Mouse (Mus musculus) right cerebral cortex, adult 18-20 months (tissue): Measurements from ENCODE around the gene Ccdc24.

Experiments used
- DNase-seq: peaks from one replicate; pipeline ENCODE4 v3.0.0; 2022; ENCODE audit warnings: mixed read lengths

The Ccdc24 gene

GRCm38 (mm10) chr4:117850176-117850575 is 22.2 kb downstream of the Ccdc24 start:
- DNase-seq: no peak

- DNase-seq: no peak
Observed at GRCm38 (mm10) chr4:117849506-117849905, 22.9 kb downstream of the Ccdc24 start.

- DNase-seq: no peak
Observed at GRCm38 (mm10) chr4:117849063-117849462, 23.3 kb downstream of the Ccdc24 start.

- DNase-seq: peak; percentile 43
Observed at GRCm38 (mm10) chr4:117847011-117847410, 25.3 kb downstream of the Ccdc24 start.

GRCm38 (mm10) chr4:117846261-117846660 is 26.1 kb downstream of the Ccdc24 start:
- DNase-seq: no peak

- DNase-seq: no peak
Observed at GRCm38 (mm10) chr4:117845316-117845715, 27.0 kb downstream of the Ccdc24 start.

- no peak for DNase-seq
Observed at GRCm38 (mm10) chr4:117844467-117844866, 27.9 kb downstream of the Ccdc24 start.

- DNase-seq: no peak
Observed at GRCm38 (mm10) chr4:117843101-117843500, 29.3 kb downstream of the Ccdc24 start.

- DNase-seq: no peak
Observed at GRCm38 (mm10) chr4:117841566-117841965, 30.8 kb downstream of the Ccdc24 start.

- no peak for DNase-seq
Observed at GRCm38 (mm10) chr4:117840821-117841220, 31.5 kb downstream of the Ccdc24 start.

- DNase-seq: no peak
Observed at GRCm38 (mm10) chr4:117839366-117839765, 33.0 kb downstream of the Ccdc24 start.

- no peak for DNase-seq
Observed at GRCm38 (mm10) chr4:117837271-117837670, 35.1 kb downstream of the Ccdc24 start.

- DNase-seq: peak; percentile 87
Observed at GRCm38 (mm10) chr4:117836204-117836767, 36.1 kb downstream of the Ccdc24 start.

GRCm38 (mm10) chr4:117835531-117836111 is 36.7 kb downstream of the Ccdc24 start:
- DNase-seq: peak; percentile 77

- peak; percentile 63 for DNase-seq
Observed at GRCm38 (mm10) chr4:117834845-117835530, 37.4 kb downstream of the Ccdc24 start.

GRCm38 (mm10) chr4:117834457-117834844 is 37.9 kb downstream of the Ccdc24 start, which contains the start of gene Slc6a9:
TSS of gene Slc6a9 (plus strand) at chr4:117834506.
- DNase-seq: no peak

- no peak for DNase-seq
Observed at GRCm38 (mm10) chr4:117831920-117832691, 40.3 kb downstream of the Ccdc24 start.

GRCm38 (mm10) chr4:117831499-117831898 is 40.9 kb downstream of the Ccdc24 start:
- DNase-seq: no peak

- DNase-seq: no peak
Observed at GRCm38 (mm10) chr4:117830801-117831200, 41.6 kb downstream of the Ccdc24 start.

- no peak for DNase-seq
Observed at GRCm38 (mm10) chr4:117830124-117830551, 42.2 kb downstream of the Ccdc24 start.

GRCm38 (mm10) chr4:117829260-117830123 is 42.9 kb downstream of the Ccdc24 start:
- peak; percentile 36 for DNase-seq

- DNase-seq: no peak
Observed at GRCm38 (mm10) chr4:117828572-117829145, 43.7 kb downstream of the Ccdc24 start.
